Mouse (Mus musculus) kidney, postnatal 25 days (tissue): ENCODE measurements around the gene Slc35a2.
A peak's percentile ranks its signal among the peaks of the same experiment; 100 is the strongest.
"Not testable (repeated sequence)": the region's sequence is repeated elsewhere in the genome, so short reads cannot be mapped to it uniquely, and the experiment has no call there.

Source experiments
- DNase-seq, 2 experiments: peaks; one replicate each; pipeline ENCODE4 v3.0.0; 2021; ENCODE audit warnings: mixed read lengths in 2 of 2

Gene Slc35a2

DNA sequence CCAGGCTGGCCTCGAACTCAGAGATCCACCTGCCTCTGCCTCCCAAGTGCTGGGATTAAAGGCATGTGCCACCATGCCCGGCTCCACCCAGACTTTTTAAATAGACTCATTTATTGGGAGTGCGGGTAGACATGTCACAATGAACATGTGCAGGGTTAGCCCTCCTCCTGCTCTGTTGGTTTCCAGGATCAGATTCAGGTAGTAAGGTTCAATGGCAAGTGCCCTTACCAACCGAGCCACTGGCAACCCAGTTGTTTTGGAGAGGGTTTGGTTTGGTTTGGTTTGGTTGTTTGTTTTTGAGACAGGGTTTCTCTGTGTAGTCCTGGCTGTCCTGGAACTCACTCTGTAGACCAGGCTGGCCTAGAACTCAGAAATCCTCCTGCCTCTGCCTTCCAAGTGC is 25.4 kb downstream of the Slc35a2 start, which contains the start of gene Gm10490:
Gm10490 (plus strand) TSS at position 301 of the 400 bp plus-strand sequence.
- DNase-seq, result not testable (repeated sequence)

DNA sequence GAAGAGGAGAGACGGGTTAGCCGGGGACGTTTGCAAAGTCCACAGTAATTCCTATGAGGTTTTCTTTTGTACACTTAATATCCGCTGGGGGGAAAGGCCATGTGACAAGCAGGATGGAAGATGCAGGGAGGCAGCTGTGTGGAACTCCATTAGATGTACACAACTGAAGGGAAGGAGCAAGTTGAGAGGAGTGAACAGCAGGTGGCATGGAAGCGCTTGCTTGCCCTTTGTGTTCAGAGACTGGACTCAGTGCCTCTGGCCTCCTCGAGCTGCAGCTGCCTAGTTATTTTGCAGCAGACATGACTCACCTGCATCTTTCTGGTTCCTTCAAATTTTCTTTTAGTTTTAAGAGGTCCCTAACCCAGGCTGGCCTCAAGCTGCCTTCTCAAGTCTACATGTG is 26.6 kb downstream of the Slc35a2 start:
- no peak for DNase-seq

- DNase-seq, result peak in 1 of 2 experiments; percentile 34
Observed at GRCm38 (mm10) chrX:7915669-7916068, 31.8 kb downstream of the Slc35a2 start.

DNA sequence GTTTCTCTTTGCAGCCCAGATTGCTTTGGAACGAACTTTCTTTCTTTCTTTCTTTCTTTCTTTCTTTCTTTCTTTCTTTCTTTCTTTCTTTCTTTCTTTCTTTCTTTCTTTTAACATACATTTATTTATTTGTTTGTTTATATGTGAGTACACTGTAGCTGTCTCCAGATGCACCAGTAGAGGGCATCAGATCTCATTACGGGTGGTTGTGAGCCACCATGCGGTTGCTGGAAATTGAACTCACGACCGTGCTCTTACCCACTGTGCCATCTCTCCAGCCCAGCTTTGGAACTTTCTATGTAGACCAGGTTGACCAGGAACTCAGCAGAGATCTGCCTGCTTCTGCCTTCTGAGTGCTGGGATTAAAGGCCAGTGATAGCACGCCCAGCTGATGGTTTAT is 34.1 kb downstream of the Slc35a2 start:
- DNase-seq, result not testable (repeated sequence)

DNA sequence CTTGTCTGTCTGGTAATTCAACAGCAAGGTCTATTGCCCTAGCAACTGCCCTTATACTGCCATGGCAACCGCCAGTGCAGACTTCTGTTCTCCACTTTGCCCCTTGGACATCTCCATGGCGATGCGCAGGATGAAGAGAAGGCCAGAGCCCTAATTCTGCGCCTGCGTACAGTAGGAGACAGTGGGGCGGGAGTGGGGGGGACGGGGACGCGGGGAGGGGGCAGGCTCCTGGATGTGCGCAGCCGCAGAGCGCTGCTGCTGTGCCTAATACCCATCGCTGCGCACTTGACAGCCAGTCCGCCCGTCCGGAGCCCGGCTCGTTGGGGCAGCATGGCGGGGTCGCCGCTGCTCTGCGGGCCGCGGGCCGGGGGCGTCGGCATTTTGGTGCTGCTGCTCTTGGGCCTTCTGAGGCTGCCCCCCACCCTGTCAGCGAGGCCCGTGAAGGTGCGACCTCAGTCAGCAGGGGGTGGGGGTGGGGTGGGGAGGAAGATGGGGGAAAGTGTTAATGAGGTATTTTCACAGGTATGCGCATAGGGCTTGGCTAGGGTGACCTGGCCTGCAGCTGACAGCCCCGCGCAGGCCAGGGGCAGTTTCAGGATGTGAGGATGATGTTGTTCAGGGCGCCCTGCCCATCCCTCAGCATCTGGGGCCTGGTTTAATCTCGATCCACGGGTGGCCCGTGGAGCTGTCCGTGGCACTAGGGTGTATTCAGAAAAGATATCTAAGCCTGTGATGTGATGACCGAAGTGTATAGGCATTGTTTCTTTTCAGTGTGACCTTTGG is 36.0 kb downstream of the Slc35a2 start, which contains the start of gene Pcsk1n:
Pcsk1n (plus strand) TSS at position 222 of the 783 bp plus-strand sequence.
- no peak for DNase-seq

DNA sequence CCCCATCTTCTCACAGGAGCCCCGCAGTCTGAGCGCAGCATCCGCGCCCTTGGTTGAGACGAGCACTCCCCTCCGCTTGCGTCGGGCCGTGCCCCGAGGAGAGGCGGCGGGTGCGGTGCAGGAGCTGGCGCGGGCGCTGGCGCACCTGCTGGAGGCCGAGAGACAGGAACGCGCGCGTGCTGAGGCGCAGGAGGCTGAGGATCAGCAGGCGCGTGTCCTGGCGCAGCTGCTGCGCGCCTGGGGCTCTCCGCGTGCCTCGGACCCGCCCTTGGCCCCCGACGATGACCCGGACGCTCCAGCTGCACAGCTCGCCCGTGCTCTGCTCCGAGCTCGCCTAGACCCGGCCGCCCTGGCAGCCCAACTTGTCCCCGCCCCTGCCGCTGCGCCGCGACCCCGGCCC is 38.2 kb downstream of the Slc35a2 start:
- DNase-seq, result no peak

GRCm38 (mm10) chrX:7926266-7926665 is 42.4 kb downstream of the Slc35a2 start:
- peak in 1 of 2 experiments; percentile 14 for DNase-seq

DNA sequence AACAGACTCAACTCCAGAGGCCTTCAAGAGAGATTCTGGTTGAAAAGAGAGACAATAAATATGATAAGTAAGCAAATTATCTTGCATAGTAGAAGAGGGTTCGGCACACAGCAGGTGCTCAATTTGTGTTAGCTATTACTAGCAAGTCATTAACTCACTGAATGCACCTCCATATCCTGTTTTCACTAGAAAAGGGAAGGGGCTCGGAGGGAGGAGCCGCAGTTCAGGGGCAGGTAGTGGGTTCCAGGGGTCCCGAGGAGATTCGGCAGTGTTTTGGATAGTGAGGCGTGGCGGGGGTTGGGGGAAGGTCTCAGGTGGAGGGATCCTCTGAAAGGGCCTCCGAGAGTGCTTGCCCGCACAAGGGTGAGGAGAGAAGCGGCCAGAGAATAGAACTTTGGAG is 43.3 kb downstream of the Slc35a2 start:
- peak in 1 of 2 experiments; percentile 21 for DNase-seq

GRCm38 (mm10) chrX:7928270-7928790 is 44.5 kb downstream of the Slc35a2 start, which contains the start of gene Eras:
Eras (minus strand) TSS chrX:7928607.
- no peak for DNase-seq

GRCm38 (mm10) chrX:7936874-7937273 is 53.0 kb downstream of the Slc35a2 start:
- DNase-seq, result no peak

GRCm38 (mm10) chrX:7937667-7938066 is 53.8 kb downstream of the Slc35a2 start:
- no peak for DNase-seq
